Mouse (Mus musculus): ENCODE data around the gene Gpcpd1. TPM values are rescaled to one million over a fixed set of nuclear protein-coding genes. Genes with fewer than 3 reads are reported as not detected.

Gene Gpcpd1
- polyA plus RNA-seq, 1 experiment from 2014 or later = 29.7 TPM

DNA sequence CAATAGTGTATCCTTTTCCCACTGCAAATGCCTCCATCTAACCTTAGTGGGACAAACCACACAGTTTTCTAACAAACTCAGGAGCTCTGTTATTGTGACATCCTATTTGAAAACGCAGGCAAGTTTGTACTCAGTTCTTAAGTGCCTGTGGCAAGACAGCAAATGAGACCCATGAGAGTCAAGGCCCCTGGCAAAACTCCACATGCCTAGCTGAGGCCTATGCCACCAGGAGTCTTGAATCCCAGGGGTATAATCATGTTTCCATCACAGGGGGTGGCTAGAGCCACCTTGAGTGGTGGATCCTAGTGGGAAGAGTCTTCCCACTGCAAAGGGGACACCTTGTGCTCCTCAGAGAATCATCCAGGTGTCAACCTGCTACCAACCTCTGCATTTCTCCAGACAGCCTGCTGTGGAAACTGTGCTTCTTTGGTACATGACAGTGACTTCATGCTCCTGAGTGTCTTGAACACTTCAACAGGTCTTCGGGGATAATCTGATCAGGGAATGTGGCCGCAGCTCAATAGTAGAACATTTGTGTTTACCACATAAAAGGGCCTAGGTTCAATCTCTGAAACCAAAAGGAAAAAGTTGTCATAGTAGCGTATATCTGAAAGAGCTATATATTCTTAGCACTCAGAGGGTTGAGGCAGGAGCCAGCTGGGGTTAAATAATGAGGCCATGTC, 24.2 kb upstream of the Gpcpd1 start:
- no peaks in the 10 kb centered on the region for H3K27me3 ChIP-seq (ENCODE audit: control insufficient read depth, insufficient read depth, low read length)
- no peak overlapping the region for H3K27ac ChIP-seq (replicated peaks)
- no peaks in the 10 kb centered on the region for H3K9me3 ChIP-seq (ENCODE audit: control insufficient read depth, low read length)
- H3K4me1 ChIP-seq (replicated peaks; ENCODE audit: control insufficient read depth, insufficient read depth) = peaks cover 3% of the 10 kb centered on the region; the same call in 1 of the 2 replicates
- H3K4me3 ChIP-seq (ENCODE audit: low read depth, low read length) = no peak overlapping the region
- TF ChIP-seq CTCF (IDR thresholded peaks at IDR 0.05; ENCODE audit: low read depth) = no peak
- TF ChIP-seq EP300 (optimal IDR thresholded peaks at IDR 0.05) = no peak
- no peak for DNase-seq (ENCODE audit: low spot score)
- H3K4me2 ChIP-seq (replicated peaks; ENCODE audit: low read depth) = no peak overlapping the region
- whole genome bisulfite sequencing = 91% methylated on average over 4 of the region's 4 CpGs
- ATAC-seq (ENCODE audit: low FRiP score, low TSS enrichment) = no peak
- no peak overlapping the region for H3K9ac ChIP-seq (ENCODE audit: low read length)
- H3K36me3 ChIP-seq (ENCODE audit: control insufficient read depth, insufficient read depth, low read length) = no peaks in the 10 kb centered on the region

DNA sequence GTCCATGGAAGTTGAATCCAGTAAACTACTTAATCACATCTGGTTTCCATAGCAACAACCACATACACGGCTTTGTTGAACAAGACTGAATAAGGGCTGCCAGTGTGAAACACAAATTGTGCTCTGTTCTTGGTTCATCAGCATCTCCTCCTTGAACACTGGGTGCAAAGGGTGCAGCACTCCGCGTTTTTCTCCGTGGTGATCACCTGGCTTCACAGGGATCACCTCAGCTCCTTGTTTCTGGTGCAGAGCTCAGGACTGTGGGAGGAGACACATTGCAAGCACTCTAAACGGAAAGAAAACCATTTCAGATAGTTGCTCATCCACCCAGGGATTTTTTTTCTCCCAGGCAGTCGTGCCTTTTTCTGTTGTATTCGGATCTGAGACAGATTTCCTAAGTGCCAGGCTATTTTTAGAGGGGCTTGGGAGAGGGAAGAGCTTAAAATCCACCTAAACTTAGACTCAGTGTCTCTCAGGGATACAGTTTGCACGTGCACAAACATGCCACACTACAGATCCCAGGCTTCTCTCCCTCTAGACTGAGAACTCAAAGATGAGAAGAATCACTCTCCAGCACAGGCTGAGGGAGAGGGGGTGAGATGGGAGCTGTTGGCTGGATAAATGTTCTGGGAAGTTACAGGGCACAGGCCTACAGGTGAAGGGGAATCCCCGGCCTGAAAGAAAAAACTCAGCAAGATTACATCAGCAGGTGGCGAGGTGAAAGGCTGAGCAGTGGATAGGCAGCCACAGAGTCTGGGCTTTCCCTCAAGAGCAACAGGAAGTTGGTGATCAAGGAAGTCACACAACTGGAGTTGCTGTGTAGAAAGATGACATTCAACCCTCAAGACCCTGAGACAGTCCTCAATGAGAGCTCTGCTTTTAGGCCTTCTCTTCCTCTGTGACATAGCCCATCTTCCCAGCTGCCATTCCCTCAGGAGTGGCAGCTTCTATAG, 19.9 kb upstream of the Gpcpd1 start:
- Histone ChIP-seq H3K4me1 (replicated peaks; ENCODE audit: control insufficient read depth, insufficient read depth) (peaks cover 5% of the 10 kb centered on the region; the same call in 1 of the 2 replicates), H3K27ac (replicated peaks) (peak overlapping the region; percentile 58; the same call in 1 of the 2 replicates), H3K4me2 (replicated peaks; ENCODE audit: low read depth) (no peak overlapping the region), H3K9me3 (ENCODE audit: control insufficient read depth, low read length) (no peaks in the 10 kb centered on the region), H3K36me3 (ENCODE audit: control insufficient read depth, insufficient read depth, low read length) (no peaks in the 10 kb centered on the region), H3K4me3 (ENCODE audit: low read depth, low read length) (no peak overlapping the region), H3K27me3 (ENCODE audit: control insufficient read depth, insufficient read depth, low read length) (no peaks in the 10 kb centered on the region), H3K9ac (ENCODE audit: low read length) (no peak overlapping the region)
- TF ChIP-seq EP300 (optimal IDR thresholded peaks at IDR 0.05) (no peak), CTCF (IDR thresholded peaks at IDR 0.05; ENCODE audit: low read depth) (peak; percentile 30; the same call in 1 of the 2 replicates)
- 30% methylated on average over 10 of the region's 10 CpGs for WGBS
- ATAC-seq (ENCODE audit: low FRiP score, low TSS enrichment) (peak; percentile 91), DNase-seq (ENCODE audit: low spot score) (peak; percentile 52)

DNA sequence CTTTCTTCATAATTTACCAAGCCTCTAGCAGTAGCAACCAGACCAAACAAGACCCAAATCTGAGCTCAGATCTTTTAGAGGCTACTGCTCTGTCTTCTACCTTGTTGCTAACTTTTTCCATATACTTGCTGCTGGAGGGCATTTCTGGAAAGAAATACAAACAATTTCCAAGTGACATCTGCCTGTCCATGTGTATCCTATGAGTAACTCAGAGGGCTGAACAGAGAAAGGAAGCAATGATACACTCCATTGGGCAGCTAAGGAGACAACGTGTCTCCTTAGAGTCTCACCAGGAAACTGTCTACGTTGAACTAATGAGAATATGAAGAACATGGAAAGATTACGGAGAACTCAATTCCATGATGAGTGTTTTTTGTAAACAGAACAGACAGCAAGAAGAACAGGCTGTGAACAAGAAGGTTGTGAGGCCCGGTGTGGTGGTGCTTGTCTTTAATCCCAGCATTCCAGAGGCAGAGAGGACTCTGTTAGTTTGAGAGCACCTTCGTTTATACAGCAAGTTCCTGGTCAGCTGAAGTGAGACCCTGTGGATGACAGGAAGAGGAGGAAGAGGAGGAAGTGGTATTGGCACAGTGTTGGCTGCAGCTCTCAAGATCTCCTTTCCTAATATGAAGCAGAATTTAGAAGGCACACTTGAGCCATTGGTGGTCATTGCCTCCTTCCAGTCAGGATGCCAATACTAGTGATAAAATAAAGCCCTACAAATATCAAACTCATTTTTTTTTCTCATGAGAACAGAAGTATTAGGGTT, 18.4 kb upstream of the Gpcpd1 start:
- no peak overlapping the region for H3K4me2 ChIP-seq (replicated peaks; ENCODE audit: low read depth)
- H3K9ac ChIP-seq (ENCODE audit: low read length) = no peak overlapping the region
- no peaks in the 10 kb centered on the region for H3K27me3 ChIP-seq (ENCODE audit: control insufficient read depth, insufficient read depth, low read length)
- H3K4me3 ChIP-seq (ENCODE audit: low read depth, low read length) = no peak overlapping the region
- TF ChIP-seq CTCF (IDR thresholded peaks at IDR 0.05; ENCODE audit: low read depth) = no peak
- no peak for TF ChIP-seq EP300 (optimal IDR thresholded peaks at IDR 0.05)
- DNase-seq (ENCODE audit: low spot score) = no peak
- no peak for ATAC-seq (ENCODE audit: low FRiP score, low TSS enrichment)
- H3K36me3 ChIP-seq (ENCODE audit: control insufficient read depth, insufficient read depth, low read length) = no peaks in the 10 kb centered on the region
- no peak overlapping the region for H3K27ac ChIP-seq (replicated peaks)
- WGBS = 56% methylated on average over 5 of the region's 5 CpGs
- H3K4me1 ChIP-seq (replicated peaks; ENCODE audit: control insufficient read depth, insufficient read depth) = peaks cover 7% of the 10 kb centered on the region; the same call in 1 of the 2 replicates
- no peaks in the 10 kb centered on the region for H3K9me3 ChIP-seq (ENCODE audit: control insufficient read depth, low read length)

DNA sequence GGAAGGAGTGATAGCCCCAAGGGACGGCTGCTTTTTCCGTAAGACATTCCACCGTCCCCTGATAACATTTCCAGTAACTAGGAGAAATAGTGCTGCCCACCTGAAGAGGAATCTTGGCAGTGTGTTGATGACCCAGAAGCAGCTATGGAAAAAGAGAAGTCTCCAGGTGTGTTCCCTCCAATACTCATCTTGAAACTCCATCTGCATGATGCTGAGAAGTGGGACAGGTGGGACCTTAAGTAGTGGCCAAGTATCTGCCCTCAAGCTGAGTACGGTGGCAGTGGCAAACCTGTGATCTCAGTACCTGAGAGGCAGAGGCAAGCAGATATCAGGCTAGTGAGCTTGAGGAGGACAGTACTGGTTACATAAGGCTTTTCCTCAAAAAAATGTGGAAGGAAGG, 17.4 kb upstream of the Gpcpd1 start:
- Histone ChIP-seq H3K36me3 (ENCODE audit: control insufficient read depth, insufficient read depth, low read length) (no peaks in the 10 kb centered on the region), H3K4me3 (ENCODE audit: low read depth, low read length) (no peak overlapping the region), H3K4me2 (replicated peaks; ENCODE audit: low read depth) (no peak overlapping the region), H3K27ac (replicated peaks) (no peak overlapping the region), H3K27me3 (ENCODE audit: control insufficient read depth, insufficient read depth, low read length) (no peaks in the 10 kb centered on the region), H3K4me1 (replicated peaks; ENCODE audit: control insufficient read depth, insufficient read depth) (peaks cover 7% of the 10 kb centered on the region; the same call in 1 of the 2 replicates), H3K9me3 (ENCODE audit: control insufficient read depth, low read length) (no peaks in the 10 kb centered on the region), H3K9ac (ENCODE audit: low read length) (no peak overlapping the region)
- DNase-seq (ENCODE audit: low spot score) (no peak), ATAC-seq (ENCODE audit: low FRiP score, low TSS enrichment) (no peak)
- no peak for TF ChIP-seq CTCF (IDR thresholded peaks at IDR 0.05; ENCODE audit: low read depth)
- no peak for TF ChIP-seq EP300 (optimal IDR thresholded peaks at IDR 0.05)
- WGBS = 68% methylated on average over 4 of the region's 4 CpGs

DNA sequence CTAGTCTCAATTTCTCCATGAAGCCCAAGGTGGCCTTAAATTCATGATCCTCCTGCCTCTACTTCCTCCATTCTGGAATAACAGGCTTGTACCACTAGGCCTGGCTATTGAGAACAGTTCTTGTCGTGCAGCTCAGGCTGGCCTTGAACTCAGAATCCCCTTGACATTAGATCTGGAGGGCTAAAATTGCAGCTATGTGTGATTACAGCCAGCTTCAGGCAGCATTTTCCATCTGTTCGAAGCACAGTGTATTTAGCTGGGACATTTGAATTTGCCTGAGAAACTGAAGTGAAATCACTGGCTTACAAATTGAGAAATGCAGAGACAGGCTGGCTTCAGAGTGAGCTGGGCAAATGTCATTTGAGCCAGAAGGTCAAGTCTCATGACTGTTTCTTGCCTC, 16.2 kb upstream of the Gpcpd1 start:
- no peak overlapping the region for H3K9ac ChIP-seq (ENCODE audit: low read length)
- ATAC-seq (ENCODE audit: low FRiP score, low TSS enrichment) (no peak), DNase-seq (ENCODE audit: low spot score) (no peak)
- H3K9me3 ChIP-seq (ENCODE audit: control insufficient read depth, low read length) = no peaks in the 10 kb centered on the region
- H3K4me2 ChIP-seq (replicated peaks; ENCODE audit: low read depth) = no peak overlapping the region
- H3K27ac ChIP-seq (replicated peaks) = no peak overlapping the region
- 81% methylated on average over 2 of the region's 2 CpGs for WGBS
- H3K4me1 ChIP-seq (replicated peaks; ENCODE audit: control insufficient read depth, insufficient read depth) = peaks cover 7% of the 10 kb centered on the region; the same call in 1 of the 2 replicates
- TF ChIP-seq EP300 (optimal IDR thresholded peaks at IDR 0.05) (no peak), CTCF (IDR thresholded peaks at IDR 0.05; ENCODE audit: low read depth) (no peak)
- no peaks in the 10 kb centered on the region for H3K27me3 ChIP-seq (ENCODE audit: control insufficient read depth, insufficient read depth, low read length)
- no peak overlapping the region for H3K4me3 ChIP-seq (ENCODE audit: low read depth, low read length)
- no peaks in the 10 kb centered on the region for H3K36me3 ChIP-seq (ENCODE audit: control insufficient read depth, insufficient read depth, low read length)
